Mouse (Mus musculus) bone marrow macrophage, adult 2 months (primary cell): ENCODE data around the gene Aym1.

ENCODE experiments used
- CTCF ChIP-seq: IDR thresholded peaks from 2 replicates; pipeline ENCODE4 v1.5.1; 2012; ENCODE audit warnings: low read depth, mild to moderate bottlenecking, low read length, moderate library complexity
- POLR2A ChIP-seq: IDR thresholded peaks from 2 replicates; pipeline ENCODE4 v1.6.1; 2012; ENCODE audit warnings: mild to moderate bottlenecking, low read depth, low read length, borderline replicate concordance

GRCm38 (mm10) chr5:113335732-113336131, 21.4 kb upstream of the Aym1 start:
- TF ChIP-seq POLR2A (no peak), CTCF (no peak)
